Mouse (Mus musculus): ENCODE measurements at regions not wholly inside any gene's neighbourhood (a gene's known extent, or its start where the extent isn't known, plus 50 kb on each side); places are given as distances from the start of the nearest gene placed in this dataset.

GRCm38 (mm10) chr4:148723208-148723607, 80.1 kb downstream of the Gm572 start:
- DNase-seq, result no peak
- no peak overlapping the region for H3K9ac ChIP-seq (replicated peaks)
- ATAC-seq, result no peak
- H3K4me1 ChIP-seq (ENCODE audit: insufficient read depth), result no peaks in the 10 kb centered on the region
- WGBS (ENCODE audit: insufficient replicate concordance), result 74% methylated on average over 9 of the region's 9 CpGs
- no peak overlapping the region for H3K4me3 ChIP-seq (ENCODE audit: low read depth, low read length)
- no peaks in the 10 kb centered on the region for H3K36me3 ChIP-seq (replicated peaks; ENCODE audit: insufficient read depth, low read length)
- H3K27me3 ChIP-seq (ENCODE audit: insufficient read depth, low read length), result peaks cover 23% of the 10 kb centered on the region; the same call in 1 of the 2 replicates
- no peak overlapping the region for H3K4me2 ChIP-seq (ENCODE audit: low read depth, low read length)
- H3K9me3 ChIP-seq (ENCODE audit: low read length), result no peaks in the 10 kb centered on the region
- H3K27ac ChIP-seq (ENCODE audit: low read depth), result no peak overlapping the region
- TF ChIP-seq EP300 (IDR thresholded peaks at IDR 0.05; ENCODE audit: low read depth) (no peak), CTCF (IDR thresholded peaks at IDR 0.05; ENCODE audit: low read depth) (no peak)

- no peak for ATAC-seq
- TF ChIP-seq EP300 (IDR thresholded peaks at IDR 0.05; ENCODE audit: low read depth), result no peak
- TF ChIP-seq CTCF (IDR thresholded peaks at IDR 0.05; ENCODE audit: low read depth), result no peak
- Histone ChIP-seq H3K9me3 (ENCODE audit: low read length) (no peaks in the 10 kb centered on the region), H3K4me1 (ENCODE audit: insufficient read depth) (no peaks in the 10 kb centered on the region), H3K4me2 (ENCODE audit: low read depth, low read length) (peak overlapping the region; percentile 26; the same call in 1 of the 2 replicates), H3K27me3 (ENCODE audit: insufficient read depth, low read length) (peaks cover 23% of the 10 kb centered on the region; the same call in 1 of the 2 replicates), H3K36me3 (replicated peaks; ENCODE audit: insufficient read depth, low read length) (no peaks in the 10 kb centered on the region), H3K27ac (ENCODE audit: low read depth) (no peak overlapping the region), H3K4me3 (ENCODE audit: low read depth, low read length) (no peak overlapping the region), H3K9ac (replicated peaks) (no peak overlapping the region)
- WGBS (ENCODE audit: insufficient replicate concordance), result 7% methylated on average over 37 of the region's 39 CpGs
- DNase-seq, result no peak
Observed at GRCm38 (mm10) chr4:148723934-148724719, 80.1 kb upstream of the Casz1 start.

DNA sequence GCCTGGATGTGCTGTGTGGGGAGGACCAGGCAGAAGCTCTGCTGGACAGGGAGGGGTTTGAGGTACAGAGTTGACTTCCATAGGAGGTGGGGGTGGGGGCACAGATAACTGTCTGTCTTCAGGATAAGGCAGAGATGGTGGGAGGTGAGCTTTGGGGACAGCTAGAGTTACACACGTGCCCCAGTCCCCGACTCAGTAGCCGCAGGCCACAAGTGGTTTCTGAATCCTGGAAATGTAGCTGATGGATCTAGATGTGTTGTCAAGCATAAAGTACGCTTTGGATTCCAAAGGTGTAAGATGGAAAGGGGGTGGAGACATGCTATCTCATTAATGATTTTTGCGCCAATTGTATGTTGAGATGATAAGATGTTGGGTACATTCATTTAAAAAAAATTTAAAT, 75.4 kb upstream of the Casz1 start:
- Histone ChIP-seq H3K4me3 (ENCODE audit: low read depth, low read length) (no peak overlapping the region), H3K9ac (replicated peaks) (no peak overlapping the region), H3K4me2 (ENCODE audit: low read depth, low read length) (no peak overlapping the region), H3K9me3 (ENCODE audit: low read length) (no peaks in the 10 kb centered on the region), H3K4me1 (ENCODE audit: insufficient read depth) (no peaks in the 10 kb centered on the region), H3K27me3 (ENCODE audit: insufficient read depth, low read length) (0 out of 2 replicates have a peak, but pooled peaks cover 10% of the 10 kb centered on the region), H3K27ac (ENCODE audit: low read depth) (no peak overlapping the region), H3K36me3 (replicated peaks; ENCODE audit: insufficient read depth, low read length) (no peaks in the 10 kb centered on the region)
- TF ChIP-seq CTCF (IDR thresholded peaks at IDR 0.05; ENCODE audit: low read depth) (no peak), EP300 (IDR thresholded peaks at IDR 0.05; ENCODE audit: low read depth) (no peak)
- no peak for DNase-seq
- no peak for ATAC-seq
- WGBS (ENCODE audit: insufficient replicate concordance), result 79% methylated on average over 5 of the region's 5 CpGs

DNA sequence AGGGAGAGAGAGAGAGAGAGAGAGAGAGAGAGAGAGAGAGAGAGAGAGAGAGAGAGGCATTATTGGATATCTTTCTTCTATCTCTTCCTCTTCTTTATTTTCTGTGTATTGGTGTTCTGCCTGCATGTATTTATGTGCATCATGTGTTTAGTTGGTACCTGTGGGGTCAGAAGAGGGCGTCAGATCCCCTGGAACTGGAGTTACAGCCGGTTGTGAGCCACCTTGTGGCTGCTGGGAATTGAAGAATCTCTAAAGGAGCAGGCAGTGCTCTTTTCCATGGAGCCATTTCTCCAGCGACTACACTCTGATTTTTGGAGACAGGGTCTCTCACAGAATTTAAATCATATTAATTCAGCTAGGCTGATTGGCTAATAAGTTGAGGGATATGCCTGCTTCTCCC, 72.6 kb upstream of the Casz1 start:
- WGBS (ENCODE audit: insufficient replicate concordance), result 41% methylated on average over 3 of the region's 3 CpGs
- no peaks in the 10 kb centered on the region for H3K9me3 ChIP-seq (ENCODE audit: low read length)
- H3K4me2 ChIP-seq (ENCODE audit: low read depth, low read length), result no peak overlapping the region
- H3K27me3 ChIP-seq (ENCODE audit: insufficient read depth, low read length), result no peaks in the 10 kb centered on the region
- no peak overlapping the region for H3K9ac ChIP-seq (replicated peaks)
- H3K36me3 ChIP-seq (replicated peaks; ENCODE audit: insufficient read depth, low read length), result no peaks in the 10 kb centered on the region
- DNase-seq (no peak), ATAC-seq (no peak)
- H3K4me1 ChIP-seq (ENCODE audit: insufficient read depth), result no peaks in the 10 kb centered on the region
- no peak overlapping the region for H3K4me3 ChIP-seq (ENCODE audit: low read depth, low read length)
- TF ChIP-seq CTCF (IDR thresholded peaks at IDR 0.05; ENCODE audit: low read depth) (no peak), EP300 (IDR thresholded peaks at IDR 0.05; ENCODE audit: low read depth) (no peak)
- no peak overlapping the region for H3K27ac ChIP-seq (ENCODE audit: low read depth)

- TF ChIP-seq EP300 (IDR thresholded peaks at IDR 0.05; ENCODE audit: low read depth), result no peak
- TF ChIP-seq CTCF (IDR thresholded peaks at IDR 0.05; ENCODE audit: low read depth), result no peak
- H3K4me1 ChIP-seq (ENCODE audit: insufficient read depth), result no peaks in the 10 kb centered on the region
- no peak overlapping the region for H3K4me2 ChIP-seq (ENCODE audit: low read depth, low read length)
- DNase-seq, result no peak
- H3K36me3 ChIP-seq (replicated peaks; ENCODE audit: insufficient read depth, low read length), result no peaks in the 10 kb centered on the region
- no peak overlapping the region for H3K27ac ChIP-seq (ENCODE audit: low read depth)
- H3K9ac ChIP-seq (replicated peaks), result no peak overlapping the region
- WGBS (ENCODE audit: insufficient replicate concordance), result 76% methylated on average over 9 of the region's 9 CpGs
- no peaks in the 10 kb centered on the region for H3K27me3 ChIP-seq (ENCODE audit: insufficient read depth, low read length)
- no peak overlapping the region for H3K4me3 ChIP-seq (ENCODE audit: low read depth, low read length)
- no peak for ATAC-seq
- no peaks in the 10 kb centered on the region for H3K9me3 ChIP-seq (ENCODE audit: low read length)
Observed at GRCm38 (mm10) chr4:148734061-148734460, 70.2 kb upstream of the Casz1 start.

- no peak overlapping the region for H3K27ac ChIP-seq (ENCODE audit: low read depth)
- WGBS (ENCODE audit: insufficient replicate concordance), result 66% methylated on average over 12 of the region's 12 CpGs
- H3K27me3 ChIP-seq (ENCODE audit: insufficient read depth, low read length), result no peaks in the 10 kb centered on the region
- TF ChIP-seq EP300 (IDR thresholded peaks at IDR 0.05; ENCODE audit: low read depth) (no peak), CTCF (IDR thresholded peaks at IDR 0.05; ENCODE audit: low read depth) (no peak)
- no peak for ATAC-seq
- H3K9ac ChIP-seq (replicated peaks), result no peak overlapping the region
- H3K4me3 ChIP-seq (ENCODE audit: low read depth, low read length), result no peak overlapping the region
- no peaks in the 10 kb centered on the region for H3K4me1 ChIP-seq (ENCODE audit: insufficient read depth)
- H3K9me3 ChIP-seq (ENCODE audit: low read length), result no peaks in the 10 kb centered on the region
- H3K4me2 ChIP-seq (ENCODE audit: low read depth, low read length), result no peak overlapping the region
- DNase-seq, result no peak
- no peaks in the 10 kb centered on the region for H3K36me3 ChIP-seq (replicated peaks; ENCODE audit: insufficient read depth, low read length)
Observed at GRCm38 (mm10) chr4:148734547-148734946, 69.7 kb upstream of the Casz1 start.

Data from liver, postnatal 0 days (tissue).